Mouse (Mus musculus) retina, adult 2 months (tissue): ENCODE results near the gene Tmem104.

Experiments used
- DNase-seq: peaks from one replicate; pipeline ENCODE4 v3.0.0-alpha.2; 2012; ENCODE audit warnings: low read depth, low spot score

Tmem104 gene

GRCm38 (mm10) chr11:115282723-115283485 lies 95.6 kb downstream of the Tmem104 start:
- DNase-seq = no peak

GRCm38 (mm10) chr11:115283486-115283765 lies 96.1 kb downstream of the Tmem104 start:
- DNase-seq = no peak

GRCm38 (mm10) chr11:115283891-115284620 lies 96.8 kb downstream of the Tmem104 start:
- DNase-seq = no peak

GRCm38 (mm10) chr11:115285282-115285681 lies 98.0 kb downstream of the Tmem104 start:
- no peak for DNase-seq

- no peak for DNase-seq
Measured at GRCm38 (mm10) chr11:115286201-115286993, 99.1 kb downstream of the Tmem104 start.

- no peak for DNase-seq
Measured at GRCm38 (mm10) chr11:115287386-115287785, 100.1 kb downstream of the Tmem104 start.

- DNase-seq = no peak
Measured at GRCm38 (mm10) chr11:115288305-115288704, 101.0 kb downstream of the Tmem104 start.

- DNase-seq = no peak
Measured at GRCm38 (mm10) chr11:115289885-115290284, 102.6 kb downstream of the Tmem104 start.

- no peak for DNase-seq
Measured at GRCm38 (mm10) chr11:115290314-115290713, 103.0 kb downstream of the Tmem104 start.

GRCm38 (mm10) chr11:115290919-115291318 lies 103.6 kb downstream of the Tmem104 start:
- no peak for DNase-seq

- no peak for DNase-seq
Measured at GRCm38 (mm10) chr11:115291503-115291902, 104.2 kb downstream of the Tmem104 start.

- no peak for DNase-seq
Measured at GRCm38 (mm10) chr11:115292631-115293375, 105.5 kb downstream of the Tmem104 start.

- DNase-seq = no peak
Measured at GRCm38 (mm10) chr11:115295939-115296338, 108.7 kb downstream of the Tmem104 start.
